Mouse (Mus musculus) ovary, postnatal 10 days (tissue): ENCODE data around the gene Thbs2.
A peak's percentile ranks its signal among the peaks of the same experiment; 100 is the strongest.

Source experiments
- DNase-seq: peaks from one replicate; pipeline ENCODE4 v3.0.0; 2022; ENCODE audit warnings: low spot score

Gene Thbs2

DNA sequence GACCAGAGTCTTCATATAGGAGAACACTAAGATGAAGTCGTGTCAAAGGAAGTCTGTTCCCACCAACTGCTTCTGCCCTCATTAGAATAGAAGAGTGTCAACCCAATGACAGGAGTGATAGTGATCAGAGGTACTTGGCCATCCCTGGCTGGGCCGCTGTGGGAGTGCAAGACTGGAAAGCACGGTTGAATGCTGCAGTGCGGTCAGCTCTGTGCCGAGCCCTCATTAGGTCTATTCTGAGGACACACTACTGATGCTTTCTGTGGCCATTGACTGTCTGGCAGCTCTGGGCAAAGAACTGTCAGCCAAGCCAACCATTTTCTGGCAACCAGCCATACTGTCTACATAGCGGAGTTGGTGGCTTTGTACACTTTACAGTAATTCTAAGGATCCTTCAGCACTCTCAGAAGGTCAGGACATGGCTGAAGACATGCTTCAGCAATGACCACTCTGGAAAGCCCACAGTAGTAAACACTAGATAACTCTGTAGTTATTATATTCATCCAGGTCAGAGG is 2.3 kb upstream of the Thbs2 start:
- DNase-seq, result no peak

DNA sequence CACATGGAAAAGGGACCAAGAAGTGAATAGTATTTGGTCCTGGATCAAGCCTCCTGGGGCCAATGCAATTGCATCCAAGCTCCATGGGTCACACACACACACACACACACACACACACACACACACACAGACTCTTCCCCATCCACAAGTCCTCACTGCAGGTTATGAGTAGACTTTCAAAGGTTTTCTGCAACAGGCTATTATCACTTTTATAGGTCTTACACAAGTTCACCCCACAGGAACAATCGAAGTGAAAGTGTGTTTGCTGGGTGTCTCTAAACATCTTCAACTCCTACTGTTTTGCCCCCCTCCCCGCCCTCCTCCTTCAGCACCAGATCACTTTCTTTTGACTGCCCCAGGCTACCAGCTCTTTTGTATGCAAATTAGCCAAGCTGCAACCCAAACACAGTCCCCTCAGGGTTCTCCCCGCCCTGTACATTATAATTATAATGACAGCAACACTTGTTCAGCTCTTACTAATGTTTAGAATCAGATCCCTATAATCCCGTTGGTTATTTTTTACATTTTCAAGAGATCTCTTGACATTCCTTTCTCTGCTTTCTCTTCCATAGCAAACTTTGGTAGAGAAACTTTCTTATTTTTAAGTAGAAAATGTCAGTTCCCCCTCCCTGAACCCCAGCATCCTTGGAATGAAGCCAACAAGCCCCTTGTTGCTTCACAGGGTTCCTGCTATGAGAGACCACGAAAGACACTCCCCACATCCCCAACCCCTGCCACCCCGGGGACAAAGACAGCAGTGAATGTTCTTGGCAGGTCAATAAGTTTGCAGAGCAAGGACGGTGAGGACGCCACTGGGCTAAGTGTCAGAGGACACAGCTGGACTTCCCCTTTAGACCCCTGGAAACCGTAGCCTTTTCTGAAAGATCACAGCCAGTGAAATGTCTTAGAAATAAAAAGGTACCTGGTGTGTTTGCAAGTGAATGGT is 714 bp downstream of the Thbs2 start:
- no peak for DNase-seq

DNA sequence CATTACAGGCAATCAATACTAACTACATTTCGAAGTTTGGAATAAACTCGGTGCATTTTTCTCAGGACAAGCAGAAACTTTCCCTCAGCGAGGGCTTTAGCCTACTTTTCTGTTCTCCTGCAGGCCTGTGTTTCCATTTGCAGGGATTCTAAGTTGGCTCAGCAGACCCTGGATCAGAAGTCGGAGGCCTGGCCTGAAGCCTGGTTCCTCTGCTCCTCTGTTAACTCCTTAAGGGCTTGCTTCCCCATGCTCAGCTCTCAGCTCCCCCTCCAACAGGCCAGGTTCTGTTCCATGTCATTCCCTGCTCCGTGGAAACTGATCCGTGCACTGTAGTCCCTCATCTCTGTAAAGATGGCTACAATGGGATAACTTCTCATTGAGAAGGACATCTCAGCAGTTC is 2.1 kb downstream of the Thbs2 start:
- no peak for DNase-seq

DNA sequence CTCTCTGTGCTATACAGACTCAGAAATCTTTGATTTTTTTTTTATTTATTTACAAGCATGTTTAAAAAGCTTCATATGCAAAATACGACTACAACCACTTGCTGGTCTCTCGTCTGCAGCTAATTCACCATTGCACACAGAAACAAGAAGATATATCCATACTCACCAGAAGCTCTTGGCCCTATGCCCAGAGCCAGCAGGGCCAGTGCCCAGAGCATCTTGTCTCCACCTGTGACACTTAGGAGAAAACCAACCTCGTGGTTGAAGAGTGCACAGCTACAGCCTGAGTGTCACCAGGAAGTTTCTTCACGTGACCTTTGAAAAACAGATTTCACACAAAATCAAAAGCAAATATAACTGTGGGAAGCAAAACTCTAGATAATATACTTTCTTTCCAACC is 2.8 kb downstream of the Thbs2 start:
- DNase-seq, result no peak

DNA sequence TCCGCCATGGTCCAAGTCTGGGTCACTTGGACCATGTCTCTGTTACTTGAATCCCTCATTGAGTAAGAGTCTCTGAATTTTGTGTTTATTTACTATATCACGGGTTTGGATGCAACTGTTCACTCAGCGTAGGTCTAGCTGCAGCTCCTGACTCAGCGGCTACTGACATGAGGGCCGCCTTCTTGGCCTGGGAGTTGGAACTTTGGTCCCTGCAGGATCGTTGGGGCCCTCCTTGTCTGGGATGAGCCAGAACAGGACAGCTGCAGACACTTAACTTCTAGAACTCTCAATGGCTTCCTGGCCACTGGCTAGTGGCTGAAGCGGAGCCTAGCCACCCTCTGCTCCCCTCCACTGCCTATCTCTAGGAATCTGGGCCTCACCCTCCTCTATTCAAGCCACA is 11.2 kb downstream of the Thbs2 start:
- DNase-seq, result no peak

DNA sequence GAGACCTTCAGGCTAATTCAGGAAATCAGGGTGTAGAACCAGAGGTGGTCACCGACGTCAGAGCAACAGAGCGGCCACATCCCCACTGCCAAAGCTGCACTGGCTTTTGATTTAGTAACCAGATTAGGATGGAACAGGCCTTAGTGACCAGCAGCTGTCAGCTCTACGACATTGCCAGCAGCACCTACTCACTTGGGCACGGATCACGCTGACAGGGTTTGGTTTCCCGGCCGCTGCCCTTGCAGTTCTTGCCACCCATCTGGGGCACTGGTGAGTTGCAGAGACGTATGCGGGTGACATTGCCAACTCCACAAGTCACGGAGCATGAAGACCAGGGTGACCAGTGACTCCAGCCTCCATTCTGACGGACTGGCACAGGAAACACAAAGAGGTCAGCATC is 13.0 kb downstream of the Thbs2 start:
- no peak for DNase-seq

DNA sequence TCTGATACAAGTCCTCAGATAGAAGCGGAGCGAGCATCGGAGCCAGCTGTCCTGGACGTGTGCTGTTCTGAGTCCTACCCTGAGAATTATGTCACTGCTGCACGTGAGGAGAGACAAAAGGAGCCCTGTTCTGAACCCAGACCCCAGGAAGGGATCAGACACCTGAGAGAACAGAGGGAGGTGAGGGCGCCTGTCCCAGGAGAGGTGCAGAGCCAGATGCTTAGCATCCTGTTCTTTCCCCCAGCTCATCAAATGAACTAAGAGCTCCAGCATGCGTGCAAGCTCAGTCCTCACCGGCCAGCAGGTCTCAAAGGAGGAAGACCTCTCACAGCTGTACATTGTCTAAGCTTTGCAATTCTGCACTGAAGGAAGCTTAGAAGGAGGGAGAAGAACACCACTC is 16.8 kb downstream of the Thbs2 start:
- DNase-seq, result no peak

DNA sequence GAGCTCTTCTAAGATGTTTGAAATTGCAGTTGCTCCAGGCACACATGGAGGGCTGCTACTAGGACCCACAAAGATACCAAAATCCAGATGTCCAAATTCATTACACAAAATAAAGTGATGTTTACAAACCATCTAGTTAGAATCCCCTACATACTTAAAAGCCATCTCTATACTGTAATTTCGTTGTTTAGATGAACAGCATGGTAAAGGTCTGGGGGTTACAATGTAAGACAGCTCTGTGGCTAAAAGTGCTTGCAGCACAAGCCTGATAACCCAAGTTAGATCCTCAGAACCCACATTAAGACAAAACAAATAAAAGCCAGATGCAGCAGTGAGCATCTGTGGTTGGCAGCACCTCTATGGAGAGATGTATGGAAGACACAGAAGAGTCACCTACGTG is 18.5 kb downstream of the Thbs2 start:
- DNase-seq, result no peak

DNA sequence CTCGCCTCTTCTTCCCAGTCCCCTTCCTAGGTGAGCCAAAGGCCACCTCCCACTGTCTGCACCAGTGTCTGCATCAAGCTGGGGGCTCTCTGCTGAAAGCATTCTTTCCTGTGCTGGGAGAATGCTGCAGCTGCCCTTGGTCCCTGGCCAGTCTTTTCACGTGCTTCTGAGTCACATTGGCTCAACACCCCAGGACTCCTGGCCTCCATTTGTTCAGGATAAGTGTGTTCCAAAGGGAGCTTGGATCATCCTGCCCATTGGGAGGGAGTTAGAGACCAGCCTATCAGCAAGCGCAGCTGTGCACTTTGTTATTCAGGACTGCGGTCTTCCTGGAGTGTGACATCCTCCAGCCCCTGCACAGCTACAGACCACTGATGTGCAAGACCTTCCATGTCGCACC is 21.6 kb downstream of the Thbs2 start:
- no peak for DNase-seq

DNA sequence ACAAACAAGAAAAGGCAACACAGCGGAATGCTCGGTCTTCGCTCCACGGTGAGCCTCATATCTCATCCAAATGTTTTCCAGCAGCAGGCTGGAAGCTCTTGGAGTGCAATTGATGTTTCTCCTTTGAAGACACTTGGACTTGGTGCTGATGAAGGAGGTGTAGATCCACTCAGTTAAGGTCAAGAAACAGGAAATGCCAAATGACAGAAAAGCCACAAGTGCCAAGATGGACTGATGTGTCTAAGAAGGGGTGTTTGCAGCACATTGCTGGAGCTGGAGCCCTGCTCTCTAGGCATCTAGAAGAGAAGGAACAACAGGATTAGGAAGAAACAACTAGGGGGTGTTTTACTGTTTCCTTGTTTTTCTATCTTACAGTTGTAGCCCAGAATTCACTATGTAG is 26.8 kb downstream of the Thbs2 start:
- no peak for DNase-seq

DNA sequence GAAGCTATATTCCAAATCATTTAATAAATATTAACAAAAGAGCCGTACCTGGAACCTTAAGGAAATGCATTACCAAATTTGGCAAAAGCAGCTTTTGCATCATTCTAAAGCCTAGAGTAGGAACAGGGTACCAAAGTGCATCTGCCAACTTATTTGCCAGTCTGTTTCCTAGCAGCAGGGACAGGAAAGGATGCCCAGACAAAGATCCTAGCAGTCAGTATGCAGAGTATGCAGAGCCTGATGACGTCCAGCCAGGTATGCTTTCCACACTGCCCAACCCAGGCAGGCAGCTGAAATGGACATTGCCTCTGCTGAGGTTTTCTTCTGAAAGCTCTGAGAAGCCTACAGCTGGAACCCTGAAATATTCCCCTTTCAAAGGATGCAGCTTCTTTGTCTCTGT is 27.6 kb downstream of the Thbs2 start:
- DNase-seq, result no peak

DNA sequence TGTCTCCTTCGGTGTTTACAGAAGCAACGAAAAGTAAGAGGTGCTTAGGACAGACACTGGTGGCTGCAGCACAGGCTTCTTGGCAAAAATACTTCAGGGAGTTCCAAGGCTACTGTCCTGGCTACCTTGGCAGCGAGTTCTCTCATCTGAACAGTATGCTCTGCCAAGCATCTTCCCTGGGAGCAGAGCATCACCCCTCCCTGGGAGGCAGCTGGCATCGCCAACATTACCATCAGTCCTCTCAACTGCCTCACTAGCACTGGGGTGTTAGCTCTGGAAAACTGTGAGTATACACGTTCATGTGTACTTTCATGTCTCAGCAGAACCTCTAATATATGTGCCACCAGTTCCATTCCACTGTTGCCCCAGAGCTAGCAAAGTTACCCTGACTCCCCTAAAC is 30.7 kb downstream of the Thbs2 start:
- DNase-seq, result no peak

DNA sequence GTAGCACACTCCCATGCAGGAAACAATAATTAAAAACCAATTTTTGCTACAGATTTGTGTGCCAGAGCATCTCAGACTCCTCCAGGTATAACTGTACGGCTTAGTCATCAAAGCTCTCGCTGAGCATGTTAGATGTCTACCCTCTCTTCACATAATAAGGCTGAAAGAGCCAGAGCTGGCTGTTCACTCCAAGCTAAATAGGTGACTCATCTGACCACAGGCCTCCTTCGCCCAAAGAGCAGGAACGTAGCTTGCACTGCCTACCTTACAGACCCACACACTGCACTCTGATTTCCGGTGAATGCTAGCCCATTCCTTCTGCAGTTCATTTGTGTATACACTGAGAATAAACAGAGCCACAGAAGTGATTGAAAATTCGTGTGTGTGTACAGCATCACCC is 31.6 kb downstream of the Thbs2 start:
- no peak for DNase-seq

DNA sequence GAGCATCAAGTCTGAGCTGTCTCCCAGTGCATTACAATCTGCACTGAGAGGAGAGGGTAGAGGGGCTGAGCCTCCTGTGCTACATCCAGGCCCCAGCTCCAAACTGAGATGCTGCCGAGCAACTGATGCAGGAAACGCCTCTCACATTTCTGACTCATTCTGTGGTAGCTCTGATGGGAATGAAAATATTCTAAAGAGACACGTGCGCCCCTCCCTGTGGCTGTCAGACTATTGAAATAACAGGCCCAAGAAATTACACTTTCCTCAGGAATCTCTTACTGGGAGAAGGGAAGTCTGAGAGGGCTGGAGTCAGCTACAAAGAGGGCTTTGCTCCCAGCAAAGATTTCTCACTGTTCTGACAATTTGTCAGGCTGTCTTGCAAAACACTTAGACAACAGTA is 34.3 kb downstream of the Thbs2 start:
- DNase-seq, result no peak

DNA sequence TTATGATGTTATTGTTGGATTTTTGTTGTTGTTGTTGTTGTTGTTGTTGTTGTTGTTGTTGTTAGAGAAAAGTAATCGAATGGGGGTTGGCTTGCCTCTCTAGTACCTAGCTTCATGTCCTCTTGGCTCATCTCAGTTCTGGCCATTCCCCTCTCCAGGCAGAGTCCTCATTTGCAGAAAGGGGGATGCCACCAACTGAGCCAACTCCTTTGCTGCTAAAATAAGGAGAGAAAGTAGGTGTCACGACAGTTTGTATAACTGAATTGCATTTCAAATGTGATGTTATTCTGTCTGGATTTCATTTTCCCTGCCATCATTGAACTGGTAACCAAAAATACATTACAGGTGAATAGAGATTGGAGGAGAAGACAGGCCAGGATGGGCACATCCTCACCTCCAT is 35.9 kb downstream of the Thbs2 start:
- no peak for DNase-seq

DNA sequence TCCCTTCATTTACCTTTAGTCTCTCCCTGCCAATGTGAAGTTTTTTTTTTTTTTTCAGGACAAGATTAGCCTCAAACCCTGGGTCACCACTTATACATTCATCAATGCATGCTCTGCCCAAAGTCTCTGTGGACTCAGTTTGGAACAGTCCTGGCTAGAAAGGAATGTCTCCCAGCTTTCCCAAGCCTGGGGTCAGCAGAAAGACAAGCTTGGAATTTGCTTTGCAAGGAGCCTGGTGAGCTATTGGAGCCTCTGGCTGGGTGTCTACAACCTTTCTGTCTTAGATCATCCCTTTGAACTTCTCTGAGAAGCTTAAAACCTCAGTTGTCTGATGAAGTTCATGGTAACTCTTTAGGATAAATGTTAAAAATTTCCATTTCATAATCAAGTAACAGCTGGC is 36.9 kb downstream of the Thbs2 start:
- DNase-seq, result no peak

DNA sequence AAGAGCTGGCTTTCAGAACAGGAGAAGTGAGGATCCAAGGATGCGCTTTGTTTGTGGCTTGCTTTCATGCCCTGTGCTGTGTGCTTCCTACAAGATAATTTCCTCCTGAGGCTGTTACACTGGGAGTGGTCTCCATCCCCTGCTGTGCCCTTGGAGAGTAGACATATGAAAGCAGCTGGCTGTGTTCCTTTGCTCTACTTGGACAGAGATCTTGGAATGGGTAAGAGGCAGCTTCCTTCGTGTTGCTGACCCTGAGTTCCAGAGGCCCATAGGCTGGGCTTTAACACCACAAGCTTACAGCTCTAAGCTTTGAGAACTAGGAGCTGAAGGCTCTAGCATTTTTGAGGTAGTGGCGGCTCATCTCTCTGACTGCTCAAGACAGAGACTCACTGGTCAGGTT is 39.1 kb downstream of the Thbs2 start:
- no peak for DNase-seq

DNA sequence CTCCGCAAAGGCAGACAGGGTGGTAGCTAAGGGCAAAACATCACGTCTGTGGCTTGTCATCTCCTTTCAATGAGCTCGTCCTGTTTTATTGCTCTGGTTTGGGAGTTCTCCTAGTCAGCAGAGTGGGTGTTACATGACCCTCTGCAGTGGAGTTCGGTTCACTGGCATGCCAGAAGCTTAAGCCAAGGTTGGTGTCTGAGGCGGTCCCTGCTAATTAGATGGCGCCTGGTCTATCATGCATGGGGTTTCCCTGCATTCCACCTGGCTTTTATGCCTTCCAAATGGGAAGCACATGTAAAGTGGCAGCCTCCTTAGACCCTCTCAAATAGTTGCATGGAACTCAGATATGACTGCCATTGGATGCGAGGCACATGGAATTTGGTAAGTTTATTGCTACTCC is 42.0 kb downstream of the Thbs2 start:
- no peak for DNase-seq

DNA sequence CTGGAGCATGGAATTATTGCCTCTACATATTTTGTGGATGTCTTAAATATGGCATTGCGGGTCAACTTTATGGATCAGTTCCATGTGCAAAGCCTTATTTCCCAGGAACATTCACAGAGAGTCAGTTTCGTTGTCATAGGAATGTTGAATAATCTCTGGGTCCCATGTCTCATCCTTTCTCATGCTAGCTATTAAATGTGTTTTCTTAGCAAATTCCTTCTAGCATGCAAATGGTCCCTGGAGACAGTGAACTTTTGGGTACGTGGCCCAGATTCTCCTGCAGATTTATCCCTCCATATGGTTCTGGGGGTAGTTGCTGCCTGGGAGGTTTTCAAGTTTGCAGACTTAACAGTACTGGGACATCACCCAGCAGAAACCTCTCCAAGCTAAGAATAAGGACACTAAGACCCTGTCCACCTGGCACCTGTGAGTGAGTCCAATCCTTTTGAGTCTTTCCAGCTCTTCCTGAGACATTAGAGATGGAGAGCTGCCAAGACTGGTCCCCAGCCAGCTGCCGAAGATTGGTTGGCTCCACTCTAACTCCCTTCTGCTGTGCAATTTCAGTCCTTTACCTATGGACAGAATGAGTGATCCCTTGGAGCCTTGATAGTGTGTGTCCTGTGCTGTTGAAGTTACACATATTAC is 45.9 kb downstream of the Thbs2 start:
- no peak for DNase-seq

DNA sequence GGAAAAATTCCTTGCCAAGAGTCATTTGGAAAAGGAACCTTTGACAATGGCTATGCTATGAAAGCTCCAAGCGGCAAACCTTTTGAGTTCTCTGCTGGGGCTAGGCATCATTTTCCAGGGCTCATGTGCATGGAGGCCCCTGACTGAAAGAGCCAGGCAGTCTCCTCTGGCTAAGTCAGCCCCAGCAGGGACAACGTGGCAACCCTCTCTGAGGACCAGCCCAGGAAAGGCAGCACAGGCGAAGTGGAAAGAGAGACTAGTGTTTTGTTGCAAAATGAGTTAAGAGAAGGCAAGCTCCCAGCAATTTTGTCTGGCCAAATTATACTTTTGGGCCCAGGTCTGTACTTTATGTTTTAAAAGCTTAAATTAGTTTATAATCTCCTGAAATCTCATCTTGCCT is 50.0 kb downstream of the Thbs2 start:
- DNase-seq, result no peak

DNA sequence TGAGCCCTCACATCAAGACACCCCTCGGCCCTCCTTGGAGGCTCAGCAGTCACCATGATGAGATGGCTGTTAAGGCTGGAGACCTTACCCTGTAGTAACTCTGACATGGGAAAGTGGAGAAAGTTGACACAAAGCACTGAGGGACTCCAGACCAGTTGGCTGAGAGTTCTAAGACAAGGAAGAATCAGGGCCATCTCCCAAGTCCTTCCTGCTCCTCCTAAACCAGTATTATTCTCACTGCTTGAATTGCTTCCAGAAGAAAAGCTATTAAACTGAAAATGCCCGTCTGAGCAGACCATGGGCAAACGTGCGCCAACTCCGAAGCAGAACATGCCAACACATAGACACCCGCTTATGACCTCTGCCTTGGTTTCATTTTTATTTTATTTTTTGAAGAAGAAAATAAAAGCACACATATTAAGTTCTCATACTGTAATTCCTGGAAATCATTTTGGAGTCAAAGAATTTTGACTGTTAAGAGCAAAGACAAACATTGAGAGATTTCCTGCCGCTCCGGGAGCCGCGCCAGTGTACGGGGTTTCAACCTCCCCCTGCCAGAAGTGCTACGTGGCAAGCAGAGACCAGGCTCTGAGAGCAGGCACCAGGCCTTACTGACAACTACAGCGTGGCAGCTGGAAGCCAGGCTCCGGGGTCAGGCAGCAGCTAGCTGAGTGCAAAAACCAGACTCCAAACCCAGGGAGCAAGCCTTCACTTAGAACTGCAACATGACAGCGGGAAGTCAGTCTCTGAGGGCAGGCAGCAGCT is 53.5 kb downstream of the Thbs2 start:
- peak; percentile 28 for DNase-seq

DNA sequence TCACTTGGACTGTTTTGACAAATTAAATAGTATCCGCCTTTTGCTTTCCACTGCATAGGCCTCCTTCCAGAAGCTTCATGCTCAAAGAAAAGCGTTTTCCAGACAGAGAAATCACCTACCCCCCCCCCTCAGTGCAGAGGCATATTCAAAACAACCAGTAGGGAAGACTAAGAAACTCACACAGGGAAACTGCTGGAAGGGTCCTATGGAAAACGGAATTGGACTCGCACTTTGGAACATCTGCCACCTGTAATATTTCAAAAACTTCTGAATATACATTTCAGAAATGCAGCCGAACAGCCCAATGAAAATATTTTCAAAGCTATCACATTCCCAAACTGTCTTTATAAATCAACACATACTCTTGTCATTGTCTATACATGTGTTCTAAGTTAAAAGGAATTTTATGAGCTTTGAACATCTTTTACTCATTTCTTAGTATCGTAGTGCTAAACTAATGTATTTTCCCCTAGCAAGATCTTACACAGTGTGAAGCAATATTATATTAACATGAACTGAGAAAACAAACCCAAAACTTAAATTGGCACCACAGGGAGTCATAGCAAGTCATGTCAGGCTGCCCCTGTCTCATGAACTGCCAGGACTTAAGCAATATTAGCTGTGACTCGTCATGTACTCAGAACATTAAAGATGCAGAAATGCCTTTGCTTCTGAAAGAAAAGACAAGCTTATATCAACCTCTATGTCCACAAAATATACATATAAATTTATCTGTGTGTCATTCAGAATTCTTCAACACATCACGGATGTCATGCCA is 58.3 kb downstream of the Thbs2 start:
- DNase-seq, result no peak
